14 mouse cellular contexts compared by ENCODE assay signal in the genomic region with DNA sequence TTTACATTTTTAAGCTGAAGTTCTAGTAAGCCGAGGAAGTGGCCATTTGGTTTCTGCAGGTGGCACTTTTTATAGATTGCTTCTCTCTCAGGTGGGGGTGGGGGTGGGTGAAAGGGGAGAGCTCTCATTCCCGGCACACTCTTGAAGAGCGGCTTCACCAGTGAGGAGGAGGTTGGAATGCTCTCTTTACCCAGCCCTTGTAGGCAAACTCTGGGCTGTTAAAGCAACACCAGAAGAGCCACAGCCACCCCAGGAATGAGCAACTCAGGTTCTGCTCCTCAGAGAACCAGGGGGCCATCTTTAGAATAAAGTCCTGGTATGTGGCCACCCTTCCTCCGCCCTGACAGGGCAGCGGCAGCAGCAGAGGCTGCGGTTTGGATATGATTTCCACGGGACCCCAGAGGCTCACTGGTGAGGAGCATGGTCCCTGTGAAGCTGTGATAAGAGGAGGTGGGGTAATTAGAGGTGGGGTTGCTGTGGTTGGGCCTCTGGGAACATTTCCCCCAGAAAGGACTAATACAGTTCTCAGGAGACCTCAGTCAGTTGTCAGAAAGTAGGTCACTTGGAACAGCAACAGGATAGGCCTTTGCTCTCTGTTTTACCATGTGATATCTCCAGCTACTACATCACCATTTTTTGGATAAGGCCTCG. TPM values are rescaled to one million over a fixed set of nuclear protein-coding genes. Genes with fewer than 3 reads are reported as not detected.
DNase-seq lines count a peak whose midpoint lies in the region; ATAC-seq and TF ChIP-seq lines count a peak whose summit lies in the region.
"Had no signal": no experiment of that assay in that cellular context is flagged by ENCODE, and none has a peak within 500 bp of the region (broad histone marks: within the 10 kb centered on the region; RNA-seq: fewer than 3 reads in every experiment).

No protein-coding gene starts in this region.

- DNase-seq in heart, adult 9 months (ENCODE audit: low spot score in 2 of 2) = peak; percentile 13 to 38
- peak; percentile 55 for DNase-seq in c-Kit-positive CD71-positive TER-119-positive erythroid progenitor cells, embryonic 14.5 days (ENCODE audit: low spot score)
- DNase-seq in lung, adult 18-20 months = peak; percentile 52 to 69
- DNase-seq in lung, postnatal 4 days = peak; percentile 23 to 55
- DNase-seq in hindbrain, postnatal 0 days (ENCODE audit: low spot score) = no peak
- DNase-seq in thymus, postnatal 25 days = no peak
- DNase-seq: B cell, adult 2 months; thymus, postnatal 36 days had no signal

- no peak for TF ChIP-seq CTCF in hindbrain, postnatal 0 days (IDR thresholded peaks at IDR 0.05; ENCODE audit: low read depth)

- no peak for ATAC-seq in heart, embryonic 12.5 days (ENCODE audit: insufficient number of reproducible peaks, low FRiP score)
- ATAC-seq in hindbrain, postnatal 0 days = no peak
- ATAC-seq: midbrain, embryonic 16.5 days had no signal

- no peak overlapping the region for H3K4me3 ChIP-seq in heart, embryonic 12.5 days
- no peak overlapping the region for H3K4me3 ChIP-seq in hindbrain, postnatal 0 days (ENCODE audit: low read length)
- H3K4me3 ChIP-seq: embryonic facial prominence, embryonic 15.5 days; forebrain, embryonic 13.5 days; left cerebral cortex, adult 2 months; neural tube, embryonic 12.5 days had no signal

- peaks cover 36% of the 10 kb centered on the region for H3K36me3 ChIP-seq in heart, embryonic 12.5 days
- peaks cover 5% of the 10 kb centered on the region; the same call in 1 of the 2 replicates for H3K36me3 ChIP-seq in hindbrain, postnatal 0 days (ENCODE audit: insufficient read depth, low read length)

- H3K4me2 ChIP-seq in heart, embryonic 12.5 days = no peak overlapping the region
- H3K4me2 ChIP-seq in hindbrain, postnatal 0 days (ENCODE audit: low read depth, low read length) = no peak overlapping the region
- H3K4me2 ChIP-seq: embryonic facial prominence, embryonic 15.5 days; forebrain, embryonic 13.5 days; neural tube, embryonic 12.5 days had no signal

- H3K9ac ChIP-seq in heart, embryonic 12.5 days = no peak overlapping the region
- H3K9ac ChIP-seq in hindbrain, postnatal 0 days (replicated peaks; ENCODE audit: low read length) = no peak overlapping the region
- H3K9ac ChIP-seq: embryonic facial prominence, embryonic 15.5 days; forebrain, embryonic 13.5 days; neural tube, embryonic 12.5 days had no signal

- WGBS in heart, embryonic 12.5 days = 66% methylated on average over 8 of the region's 8 CpGs
- 87% methylated on average over 8 of the region's 8 CpGs for WGBS in hindbrain, postnatal 0 days

- H3K4me1 ChIP-seq in heart, embryonic 12.5 days (replicated peaks) = no peaks in the 10 kb centered on the region; the same call in 1 of the 2 replicates
- no peaks in the 10 kb centered on the region for H3K4me1 ChIP-seq in hindbrain, postnatal 0 days (ENCODE audit: insufficient read depth, low read length)
- H3K4me1 ChIP-seq: neural tube, embryonic 12.5 days had no signal

- no peaks in the 10 kb centered on the region for H3K27me3 ChIP-seq in heart, embryonic 12.5 days (replicated peaks)
- no peaks in the 10 kb centered on the region for H3K27me3 ChIP-seq in hindbrain, postnatal 0 days (ENCODE audit: insufficient read depth, low read length)
- H3K27me3 ChIP-seq: embryonic facial prominence, embryonic 15.5 days; forebrain, embryonic 13.5 days; neural tube, embryonic 12.5 days had no signal

- H3K27ac ChIP-seq in heart, embryonic 12.5 days (ENCODE audit: poor library complexity, severe bottlenecking) = no peak overlapping the region
- H3K27ac ChIP-seq in hindbrain, postnatal 0 days = no peak overlapping the region
- H3K27ac ChIP-seq: embryonic facial prominence, embryonic 15.5 days; forebrain, embryonic 13.5 days; left cerebral cortex, adult 2 months; neural tube, embryonic 12.5 days had no signal

- peaks cover 9% of the 10 kb centered on the region for H3K9me3 ChIP-seq in heart, embryonic 12.5 days (replicated peaks)
- no peaks in the 10 kb centered on the region for H3K9me3 ChIP-seq in hindbrain, postnatal 0 days (ENCODE audit: low read length)
- H3K9me3 ChIP-seq: embryonic facial prominence, embryonic 15.5 days; forebrain, embryonic 13.5 days had no signal

RNA-seq across cellular contexts. Expression of gene Rpl31, which starts 25.7 kb away (rescaled TPM):
- 378 and 396 TPM in 2 replicates for polyA plus RNA-seq in heart, embryonic 12.5 days (2016; fragmentation: Nextera tagmentation; extraction: Ambion mirVana)
- 207 and 299 TPM in 2 replicates for total RNA-seq in hindbrain, postnatal 0 days (2014; rRNA removed)
- 353 and 367 TPM in 2 replicates for polyA plus RNA-seq in hindbrain, postnatal 0 days (2015; fragmentation: Nextera tagmentation; extraction: Ambion mirVana)

Comparison
In these comparisons a context has a peak if more than half of its experiments do, and no peak if none do; other contexts are left out.
1. DNase-seq: peak in heart, adult 9 months (2 of 2), c-Kit-positive CD71-positive TER-119-positive erythroid progenitor cells, embryonic 14.5 days (single experiment), lung, adult 18-20 months (2 of 2) and lung, postnatal 4 days (2 of 2); none in hindbrain, postnatal 0 days (single experiment) and thymus, postnatal 25 days (single experiment).